Mouse (Mus musculus) heart, adult 2 months (tissue): Measurements from ENCODE around the gene Rab29.

ENCODE experiments used
- CTCF ChIP-seq: fragments of 200-600 bp; IDR thresholded peaks from 2 replicates; pipeline ENCODE4 v1.8.1; 2022; ENCODE audit warnings: antibody characterized with exemption, mild to moderate bottlenecking, moderate library complexity
- EP300 ChIP-seq: fragments of 200-500 bp; IDR thresholded peaks from 2 replicates; pipeline ENCODE4 v1.6.1; 2011; ENCODE audit warnings: low read depth, low read length, control low read depth; ENCODE audit not compliant: insufficient read depth
- POLR2A ChIP-seq: fragments of 200-500 bp; IDR thresholded peaks from 2 replicates; pipeline ENCODE4 v1.6.1; 2011; ENCODE audit warnings: mild to moderate bottlenecking, low read depth, low read length, control low read depth; ENCODE audit not compliant: insufficient read depth

DNA sequence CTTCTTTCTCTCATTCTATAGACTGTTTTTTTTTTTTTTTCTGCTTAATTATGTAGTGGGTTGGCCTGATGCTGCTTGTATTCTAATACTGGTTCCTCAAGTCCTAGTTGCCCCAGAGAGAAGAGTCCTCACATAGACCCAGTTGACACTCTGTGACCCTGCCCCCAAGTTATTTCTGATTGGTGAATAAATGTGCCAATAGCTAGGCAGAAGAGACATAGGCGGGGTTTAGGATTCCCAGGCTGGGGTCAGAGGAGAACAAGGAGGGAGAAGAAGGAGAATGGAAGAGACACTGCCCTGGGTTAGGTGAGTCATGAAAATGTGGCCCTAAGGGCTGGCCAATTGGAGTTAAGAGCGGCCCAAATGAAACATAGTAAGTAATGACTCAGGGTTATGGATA, 12.8 kb downstream of the Rab29 start:
- TF ChIP-seq CTCF: no peak
- TF ChIP-seq POLR2A: no peak
- no peak for TF ChIP-seq EP300
